Comparison of ENCODE assay signal across 29 mouse cellular contexts in the genomic region with DNA sequence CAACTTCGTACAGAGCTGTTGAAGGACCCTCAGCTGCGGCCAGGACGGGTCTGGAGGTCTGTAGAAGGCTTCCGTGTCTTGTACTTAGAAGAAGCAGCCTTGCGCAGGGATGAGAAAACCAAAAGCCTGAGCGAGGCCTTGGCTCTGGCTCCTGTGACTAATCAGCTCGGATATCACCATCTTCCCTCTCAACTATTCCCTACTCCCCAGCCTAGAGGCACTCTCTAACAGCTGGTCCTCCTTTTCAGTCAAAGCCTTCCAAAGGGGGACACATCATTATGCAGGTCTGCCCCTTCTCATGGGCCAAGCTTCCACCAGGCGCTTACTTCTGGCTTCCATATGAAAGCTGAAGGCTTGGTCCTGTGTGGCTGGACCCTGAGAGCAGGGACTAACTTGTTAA. TPM values are rescaled to one million over a fixed set of nuclear protein-coding genes. Genes with fewer than 3 reads are reported as not detected.
DNase-seq lines count a peak whose midpoint lies in the region; ATAC-seq lines count a peak whose summit lies in the region.
"Had no signal": no experiment of that assay in that cellular context is flagged by ENCODE, and none has a peak within 500 bp of the region (broad histone marks: within the 10 kb centered on the region; RNA-seq: fewer than 3 reads in every experiment).

No protein-coding gene starts in this region.

- H3K9me3 ChIP-seq in lung, embryonic 16.5 days (ENCODE audit: control insufficient read depth, low read length) = no peaks in the 10 kb centered on the region
- H3K9me3 ChIP-seq: embryonic facial prominence, embryonic 15.5 days; heart, embryonic 12.5 days; heart, embryonic 15.5 days; hindbrain, embryonic 10.5 days; hindbrain, embryonic 15.5 days had no signal

- H3K27me3 ChIP-seq in lung, embryonic 16.5 days (ENCODE audit: control insufficient read depth, insufficient read depth, low read depth, low read length) = no peaks in the 10 kb centered on the region
- H3K27me3 ChIP-seq: CH12.LX; embryonic facial prominence, embryonic 15.5 days; heart, embryonic 12.5 days; heart, embryonic 15.5 days; hindbrain, embryonic 15.5 days had no signal

- no peak overlapping the region for H3K9ac ChIP-seq in lung, embryonic 16.5 days (ENCODE audit: low read length)
- H3K9ac ChIP-seq: embryonic facial prominence, embryonic 15.5 days; forebrain, postnatal 0 days; heart, embryonic 12.5 days; heart, embryonic 15.5 days; hindbrain, embryonic 15.5 days had no signal

- peak; percentile 61 for ATAC-seq in frontal cortex, adult (ENCODE audit: low TSS enrichment)
- peak; percentile 41; the same call in 1 of the 2 replicates for ATAC-seq in lung, embryonic 16.5 days (ENCODE audit: low read depth)
- ATAC-seq: forebrain, embryonic 14.5 days; intestine, postnatal 0 days had no signal

- no peaks in the 10 kb centered on the region; the same call in 1 of the 2 replicates for H3K4me1 ChIP-seq in lung, embryonic 16.5 days (replicated peaks; ENCODE audit: control insufficient read depth, insufficient read depth, low read length)
- H3K4me1 ChIP-seq: heart, embryonic 12.5 days; hindbrain, embryonic 10.5 days; hindbrain, embryonic 15.5 days had no signal

- H3K4me2 ChIP-seq in lung, embryonic 16.5 days (ENCODE audit: low read depth, low read length) = no peak overlapping the region
- H3K4me2 ChIP-seq: embryonic facial prominence, embryonic 15.5 days; heart, embryonic 12.5 days; heart, embryonic 15.5 days; hindbrain, embryonic 15.5 days had no signal

- H3K36me3 ChIP-seq in lung, embryonic 16.5 days (ENCODE audit: control insufficient read depth, insufficient read depth, low read length) = no peaks in the 10 kb centered on the region
- H3K36me3 ChIP-seq: embryonic facial prominence, embryonic 15.5 days; G1E; heart, embryonic 12.5 days; heart, embryonic 15.5 days; hindbrain, embryonic 10.5 days; hindbrain, embryonic 15.5 days had no signal

- H3K27ac ChIP-seq in lung, embryonic 16.5 days (ENCODE audit: low read length) = no peak overlapping the region
- H3K27ac ChIP-seq: embryonic facial prominence, embryonic 15.5 days; heart, embryonic 15.5 days; hindbrain, embryonic 10.5 days had no signal

- DNase-seq in frontal cortex, postnatal 25 days (ENCODE audit: low spot score in 2 of 2) = no peak
- no peak for DNase-seq in lung, postnatal 4 days
- peak; percentile 24 for DNase-seq in NIH3T3 (ENCODE audit: low read depth)
- no peak for DNase-seq in retina, embryonic 14.5 days (ENCODE audit: low spot score)
- DNase-seq: adrenal gland, adult 2 months; adrenal gland, postnatal 14 days; B cell, adult 2 months; cerebellum, adult 11-12 months; cerebellum, adult 8-10 months; cerebellum, postnatal 10 days; cerebellum, postnatal 36 days; embryo, embryonic 11 days; forebrain, postnatal 0 days; gastrocnemius, postnatal 25 days; heart, adult 18-20 months; heart, postnatal 10 days; heart, postnatal 36 days had no signal

- WGBS in lung, embryonic 16.5 days = 70% methylated on average over 8 of the region's 8 CpGs

- H3K4me3 ChIP-seq in lung, embryonic 16.5 days (ENCODE audit: low read length) = no peak overlapping the region
- H3K4me3 ChIP-seq: embryonic facial prominence, embryonic 15.5 days; heart, embryonic 12.5 days; heart, embryonic 15.5 days; hindbrain, embryonic 10.5 days; hindbrain, embryonic 15.5 days had no signal

RNA-seq across cellular contexts. Expression of a gene that starts 13.7 kb away (rescaled TPM):
- 1.9 and 2.9 TPM in 2 replicates for polyA plus RNA-seq in lung, embryonic 16.5 days (2015; fragmentation: Nextera tagmentation; extraction: Ambion mirVana)
- polyA plus RNA-seq: G1E; gonadal fat pad, adult 2 months had no signal

RNA-seq across cellular contexts. Expression of a gene that starts 56.6 kb away (rescaled TPM):
- 9.5 and 10.8 TPM in 2 replicates for polyA plus RNA-seq in lung, embryonic 16.5 days (2015; fragmentation: Nextera tagmentation; extraction: Ambion mirVana)
